Comparison of ENCODE assay signal across 24 mouse cellular contexts in the genomic region with DNA sequence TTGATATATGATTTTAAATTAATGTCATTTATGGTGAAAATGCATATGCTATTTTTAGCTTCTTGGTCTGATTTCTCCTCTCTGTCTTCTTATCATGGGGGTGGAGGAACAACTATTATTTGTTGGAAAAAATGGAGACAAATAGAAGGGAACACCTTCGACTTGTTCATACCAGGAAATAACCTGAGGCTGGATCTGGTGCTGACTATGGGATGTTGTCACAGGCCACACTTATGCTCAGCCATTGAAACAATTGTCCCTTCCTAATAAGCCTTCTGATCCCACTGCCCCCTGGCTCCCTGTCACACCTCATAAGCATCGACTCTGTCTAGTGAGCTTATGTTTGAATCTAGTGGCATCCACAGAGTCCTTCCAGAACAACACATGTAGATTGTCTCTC.
A peak's percentile ranks its signal among the peaks of the same experiment; 100 is the strongest.
DNase-seq lines count a peak whose midpoint lies in the region; ATAC-seq lines count a peak whose summit lies in the region.
"Had no signal": no experiment of that assay in that cellular context is flagged by ENCODE, and none has a peak within 500 bp of the region (broad histone marks: within the 10 kb centered on the region; RNA-seq: fewer than 3 reads in every experiment).

No protein-coding gene starts in this region.

- ATAC-seq in heart, embryonic 13.5 days (ENCODE audit: extremely low read depth, insufficient number of reproducible peaks, low FRiP score, low TSS enrichment), result no peak
- ATAC-seq: activated CD4-positive, CD25-positive, alpha-beta regulatory T cell, adult 4 months; forebrain, embryonic 13.5 days; forebrain, embryonic 16.5 days; hindbrain, embryonic 16.5 days had no signal

- H3K9me3 ChIP-seq in heart, embryonic 13.5 days, result no peaks in the 10 kb centered on the region
- H3K9me3 ChIP-seq: forebrain, embryonic 10.5 days; forebrain, embryonic 13.5 days; heart, embryonic 15.5 days; hindbrain, embryonic 10.5 days; hindbrain, embryonic 13.5 days had no signal

- H3K27ac ChIP-seq in heart, embryonic 13.5 days (replicated peaks), result peak overlapping the region; percentile 67; the same call in 1 of the 2 replicates
- H3K27ac ChIP-seq: forebrain, embryonic 10.5 days; forebrain, embryonic 13.5 days; hindbrain, embryonic 10.5 days; hindbrain, embryonic 13.5 days had no signal

- H3K4me2 ChIP-seq in heart, embryonic 13.5 days, result no peak overlapping the region
- H3K4me2 ChIP-seq: forebrain, embryonic 13.5 days; hindbrain, embryonic 13.5 days had no signal

- intact Hi-C loops in heart, postnatal 14 days (cut with DNase I), result no loop called here

- no peak overlapping the region for H3K9ac ChIP-seq in heart, embryonic 13.5 days
- H3K9ac ChIP-seq: forebrain, embryonic 13.5 days; heart, embryonic 15.5 days; hindbrain, embryonic 13.5 days had no signal

- H3K36me3 ChIP-seq in heart, embryonic 13.5 days, result no peaks in the 10 kb centered on the region
- H3K36me3 ChIP-seq: forebrain, embryonic 10.5 days; heart, embryonic 15.5 days; hindbrain, embryonic 10.5 days; hindbrain, embryonic 13.5 days had no signal

- H3K27me3 ChIP-seq in heart, embryonic 13.5 days (replicated peaks), result peaks cover 29% of the 10 kb centered on the region; the same call in 1 of the 2 replicates
- H3K27me3 ChIP-seq: forebrain, embryonic 13.5 days had no signal

- H3K4me3 ChIP-seq in heart, embryonic 13.5 days, result no peak overlapping the region
- H3K4me3 ChIP-seq: forebrain, embryonic 10.5 days; forebrain, embryonic 13.5 days; heart, embryonic 15.5 days; hindbrain, embryonic 10.5 days; hindbrain, embryonic 13.5 days had no signal

- 69% methylated on average over 2 of the region's 2 CpGs for WGBS in heart, embryonic 13.5 days

- peaks cover 22% of the 10 kb centered on the region for H3K4me1 ChIP-seq in heart, embryonic 13.5 days
- H3K4me1 ChIP-seq: forebrain, embryonic 10.5 days; forebrain, embryonic 13.5 days; hindbrain, embryonic 10.5 days; hindbrain, embryonic 13.5 days had no signal

- peak; percentile 1 for DNase-seq in heart, adult 11 months
- DNase-seq in heart, postnatal 14 days, result no peak
- no peak for DNase-seq in heart, postnatal 4 days
- peak; percentile 12 for DNase-seq in retina, postnatal 1 day
- no peak for DNase-seq in retina, embryonic 14.5 days (ENCODE audit: low spot score)
- DNase-seq: adrenal gland, adult 8-10 months; adrenal gland, postnatal 25 days; cerebellum, adult 11-12 months; cerebellum, adult 8-10 months; cerebellum, postnatal 10 days; cerebellum, postnatal 36 days; embryo, embryonic 11 days; gastrocnemius, postnatal 10 days; gastrocnemius, postnatal 36 days; heart, postnatal 10 days had no signal

Comparison
In these comparisons a context has a peak if more than half of its experiments do, and no peak if none do; other contexts are left out.
1. DNase-seq: peak in heart, adult 11 months (single experiment) and retina, postnatal 1 day (single experiment); none in heart, postnatal 14 days (0 of 2), heart, postnatal 4 days (single experiment) and retina, embryonic 14.5 days (single experiment).